Mouse (Mus musculus) megakaryocyte, embryonic 14.5 days (primary cell): ENCODE results near the gene Aqp5. TPM values are rescaled to one million over a fixed set of nuclear protein-coding genes. Genes with fewer than 3 reads are reported as not detected.

Source experiments
- H3K27me3 ChIP-seq: replicated peaks from 2 replicates; pipeline ENCODE3; 2012; ENCODE audit warnings: inconsistent platforms
- H3K36me3 ChIP-seq: replicated peaks from 2 replicates; pipeline ENCODE3; 2012; ENCODE audit warnings: low read length, inconsistent platforms, mixed read lengths
- H3K4me1 ChIP-seq: 2 replicates; pipeline ENCODE4 v1.6.1; 2012; ENCODE audit warnings: inconsistent platforms
- H3K4me3 ChIP-seq: replicated peaks from 2 replicates; pipeline ENCODE3; 2012; ENCODE audit warnings: moderate library complexity, mild to moderate bottlenecking, inconsistent platforms
- H3K9me3 ChIP-seq: 2 replicates; pipeline ENCODE4 v1.6.1; 2012; ENCODE audit warnings: inconsistent platforms
- FLI1 ChIP-seq: IDR thresholded peaks from 2 replicates; pipeline ENCODE4 v1.6.1; 2012; ENCODE audit warnings: low read length, inconsistent platforms, mixed read lengths
- GATA1 ChIP-seq: IDR thresholded peaks from 3 replicates; pipeline ENCODE4 v1.6.1; 2012; ENCODE audit warnings: mixed read lengths, low read length, inconsistent platforms, borderline replicate concordance
- polyA plus RNA-seq: library from polyadenylated mRNA; stranded (reverse); fragments of >175 nt; gene quantifications from 2 replicates; pipeline ENCODE4 v1.2.3, GENCODE M21; 2012; ENCODE audit warnings: low replicate concordance; ENCODE audit not compliant: insufficient read depth

Gene Aqp5
- polyA plus RNA-seq, 1 experiment: not detected

GRCm38 (mm10) chr15:99619821-99620220, 29.2 kb downstream of the Aqp5 start:
- peaks cover 51% of the 10 kb centered on the region for H3K36me3 ChIP-seq

GRCm38 (mm10) chr15:99622063-99622462, 31.5 kb downstream of the Aqp5 start:
- H3K36me3 ChIP-seq: peaks cover 74% of the 10 kb centered on the region
- peaks cover 4% of the 10 kb centered on the region for H3K27me3 ChIP-seq
- H3K4me3 ChIP-seq: no peak overlapping the region
- no peaks in the 10 kb centered on the region for H3K9me3 ChIP-seq
- no peaks in the 10 kb centered on the region for H3K4me1 ChIP-seq
- no peak for TF ChIP-seq FLI1
- TF ChIP-seq GATA1: no peak

More at GRCm38 (mm10) chr15:99619821-99620220, 29.2 kb downstream of the Aqp5 start:
- peaks cover 22% of the 10 kb centered on the region for H3K27me3 ChIP-seq
- no peak overlapping the region for H3K4me3 ChIP-seq
- no peaks in the 10 kb centered on the region for H3K9me3 ChIP-seq
- 0 out of 2 replicates have a peak, but pooled peaks cover under 1% of the 10 kb centered on the region for H3K4me1 ChIP-seq
- TF ChIP-seq FLI1: no peak
- TF ChIP-seq GATA1: no peak

GRCm38 (mm10) chr15:99631618-99632017, 41.0 kb downstream of the Aqp5 start:
- peaks cover 92% of the 10 kb centered on the region for H3K36me3 ChIP-seq
- H3K27me3 ChIP-seq: no peaks in the 10 kb centered on the region
- no peak for TF ChIP-seq GATA1
- TF ChIP-seq FLI1: no peak
- H3K4me3 ChIP-seq: no peak overlapping the region
- no peaks in the 10 kb centered on the region for H3K4me1 ChIP-seq
- H3K9me3 ChIP-seq: no peaks in the 10 kb centered on the region

- Histone ChIP-seq H3K4me3 (no peak overlapping the region), H3K36me3 (peaks cover 93% of the 10 kb centered on the region), H3K27me3 (no peaks in the 10 kb centered on the region), H3K9me3 (no peaks in the 10 kb centered on the region), H3K4me1 (no peaks in the 10 kb centered on the region)
- TF ChIP-seq GATA1 (no peak), FLI1 (no peak)
Measured at GRCm38 (mm10) chr15:99634702-99635101, 44.1 kb downstream of the Aqp5 start.

- Histone ChIP-seq H3K4me1 (no peaks in the 10 kb centered on the region), H3K4me3 (no peak overlapping the region), H3K36me3 (peaks cover 87% of the 10 kb centered on the region), H3K9me3 (no peaks in the 10 kb centered on the region), H3K27me3 (no peaks in the 10 kb centered on the region)
- no peak for TF ChIP-seq FLI1
- no peak for TF ChIP-seq GATA1
Measured at GRCm38 (mm10) chr15:99637405-99638123, 47.0 kb downstream of the Aqp5 start.

GRCm38 (mm10) chr15:99638124-99638485, 47.5 kb downstream of the Aqp5 start:
- TF ChIP-seq FLI1 (no peak), GATA1 (no peak)
- Histone ChIP-seq H3K36me3 (peaks cover 85% of the 10 kb centered on the region), H3K9me3 (no peaks in the 10 kb centered on the region), H3K4me3 (no peak overlapping the region), H3K4me1 (no peaks in the 10 kb centered on the region), H3K27me3 (no peaks in the 10 kb centered on the region)

GRCm38 (mm10) chr15:99642622-99643021, 52.0 kb downstream of the Aqp5 start:
- Histone ChIP-seq H3K27me3 (no peaks in the 10 kb centered on the region), H3K4me1 (peaks cover 38% of the 10 kb centered on the region), H3K36me3 (peaks cover 41% of the 10 kb centered on the region), H3K9me3 (no peaks in the 10 kb centered on the region), H3K4me3 (no peak overlapping the region)
- no peak for TF ChIP-seq FLI1
- TF ChIP-seq GATA1: no peak

- H3K27me3 ChIP-seq: no peaks in the 10 kb centered on the region
- H3K4me1 ChIP-seq: peaks cover 48% of the 10 kb centered on the region
- H3K4me3 ChIP-seq: no peak overlapping the region
- no peaks in the 10 kb centered on the region for H3K9me3 ChIP-seq
- no peak for TF ChIP-seq FLI1
- no peak for TF ChIP-seq GATA1
- H3K36me3 ChIP-seq: peaks cover 32% of the 10 kb centered on the region
Measured at GRCm38 (mm10) chr15:99643832-99644231, 53.2 kb downstream of the Aqp5 start.

Other genes with a start within 250 kb of the Aqp5 start
- 4.4 and 6.8 TPM in 2 replicates for gene Fmnl3, start 220.3 kb upstream of the Aqp5 start, polyA plus RNA-seq
- 206 and 441 TPM in 2 replicates for gene Tmbim6, start 197.9 kb upstream of the Aqp5 start, polyA plus RNA-seq
- gene Nckap5l, start 133.0 kb upstream of the Aqp5 start, polyA plus RNA-seq: 13.8 and 16.8 TPM in 2 replicates
- gene Bcdin3d, start 116.1 kb upstream of the Aqp5 start, polyA plus RNA-seq: 3.8 and 10.2 TPM in 2 replicates
- gene Faim2, start 62.6 kb upstream of the Aqp5 start, polyA plus RNA-seq: 0.14 TPM in 1 of 2 replicates, not detected in the other
- gene Aqp2, start 11.7 kb upstream of the Aqp5 start, polyA plus RNA-seq: not detected in 2 replicates
- gene Aqp6, start 10.6 kb downstream of the Aqp5 start, polyA plus RNA-seq: not detected in 2 replicates
- 3.6 and 7.7 TPM in 2 replicates for gene Racgap1, start 60.9 kb downstream of the Aqp5 start, polyA plus RNA-seq
- gene Asic1, start 79.6 kb downstream of the Aqp5 start, polyA plus RNA-seq: not detected in 2 replicates
- 20.3 and 45.0 TPM in 2 replicates for gene Smarcd1, start 111.3 kb downstream of the Aqp5 start, polyA plus RNA-seq
- gene Gm17349, start 114.7 kb downstream of the Aqp5 start, polyA plus RNA-seq: 17.1 TPM in 1 of 2 replicates, not detected in the other
- gene Gpd1, start 126.7 kb downstream of the Aqp5 start, polyA plus RNA-seq: 0.34 TPM in 1 of 2 replicates, not detected in the other
- gene Cox14, start 134.8 kb downstream of the Aqp5 start, polyA plus RNA-seq: 83.6 and 145 TPM in 2 replicates
- gene Cers5, start 182.1 kb downstream of the Aqp5 start, polyA plus RNA-seq: 3.2 and 13.6 TPM in 2 replicates